Mouse (Mus musculus) hindbrain, postnatal 0 days (tissue): ENCODE results near the gene Ift57. TPM values are rescaled to one million over a fixed set of nuclear protein-coding genes. Genes with fewer than 3 reads are reported as not detected.

Experiments used
- ATAC-seq: fragments of 200-750 bp; cut with Nextera tagmentation; 2 replicates; pipeline ENCODE4 v1.8.0; 2017; ENCODE audit warnings: mild to moderate bottlenecking, moderate TSS enrichment, moderate library complexity
- DNase-seq: peaks from one replicate; pipeline ENCODE4 v3.0.0-alpha.2; 2015; ENCODE audit warnings: low spot score
- H3K27ac ChIP-seq: fragments of 300-500 bp; sonication (generic); 2 replicates; pipeline ENCODE4 v1.5.1; 2014; ENCODE audit warnings: mild to moderate bottlenecking
- H3K27me3 ChIP-seq: fragments of 300-500 bp; sonication (generic); 2 replicates; pipeline ENCODE4 v1.6.1; 2014; ENCODE audit warnings: low read length, mixed read lengths; ENCODE audit not compliant: insufficient read depth
- H3K36me3 ChIP-seq: fragments of 300-500 bp; sonication (generic); 2 replicates; pipeline ENCODE4 v1.6.1; 2014; ENCODE audit warnings: low read length, mixed read lengths; ENCODE audit not compliant: insufficient read depth
- H3K4me1 ChIP-seq: fragments of 300-500 bp; sonication (generic); 2 replicates; pipeline ENCODE4 v1.6.1; 2014; ENCODE audit warnings: antibody characterized with exemption, low read length, mixed read lengths; ENCODE audit not compliant: insufficient read depth
- H3K4me2 ChIP-seq: fragments of 300-500 bp; sonication (generic); 2 replicates; pipeline ENCODE4 v1.6.1; 2014; ENCODE audit warnings: low read depth, mild to moderate bottlenecking, low read length, moderate library complexity, mixed read lengths
- H3K4me3 ChIP-seq: fragments of 300-500 bp; sonication (generic); 2 replicates; pipeline ENCODE4 v1.5.1; 2014; ENCODE audit warnings: low read length
- H3K9ac ChIP-seq: fragments of 300-500 bp; sonication (generic); replicated peaks from 2 replicates; pipeline ENCODE4 v1.6.1; 2014; ENCODE audit warnings: mild to moderate bottlenecking, low read length, moderate library complexity, mixed read lengths
- H3K9me3 ChIP-seq: fragments of 300-500 bp; sonication (generic); 2 replicates; pipeline ENCODE4 v1.6.1; 2016; ENCODE audit warnings: low read length, mixed read lengths
- CTCF ChIP-seq: IDR thresholded peaks from 2 replicates; pipeline ENCODE4 v1.5.1; 2016; ENCODE audit warnings: antibody characterized with exemption, control low read depth, low read depth
- WGBS: fragments of 180-500 bp; shearing (Covaris S2); extraction: QIAGEN DNeasy Blood & Tissue Kit; methylation state at CpG from one replicate; pipeline ENCODE4 v1.1.7; 2014; 5-methylcytosine and 5-hydroxymethylcytosine counted together
- polyA plus RNA-seq: library from polyadenylated mRNA; unstranded; fragments of >200 nt; fragmentation: Nextera tagmentation; extraction: Ambion mirVana; gene quantifications from 2 replicates; pipeline ENCODE4 v1.2.1, GENCODE M21; 2015
- total RNA-seq: library from RNA; depleted of rRNA; stranded (reverse); fragments of >200 nt; gene quantifications from 2 replicates; pipeline ENCODE4 v1.2.3, GENCODE M21; 2014; rRNA removed

Ift57 gene
- total and polyA plus RNA-seq, 2 experiments from 2014 or later, result 11.0 to 46.2 TPM

DNA sequence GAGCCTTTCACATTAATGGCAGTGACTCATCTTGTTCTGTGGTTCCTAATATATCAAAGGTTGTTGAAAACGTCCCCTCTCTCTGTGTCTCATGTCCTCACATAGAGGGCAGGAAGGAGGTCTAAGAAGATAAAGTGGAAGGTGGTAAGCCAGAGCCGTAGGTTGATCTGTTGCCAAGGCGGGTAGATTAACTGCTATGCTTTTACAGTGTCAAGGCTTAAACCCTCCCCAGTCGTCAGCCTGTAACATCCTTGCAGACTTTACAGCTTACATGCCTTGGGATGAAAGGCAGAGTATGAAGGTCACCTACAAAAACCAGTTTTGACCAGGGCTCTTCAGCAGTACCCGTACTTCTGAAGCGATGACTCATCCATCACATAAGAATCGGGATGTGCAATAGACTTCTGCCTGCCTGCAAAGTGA lies 108.4 kb downstream of the Ift57 start:
- DNase-seq, result no peak

GRCm38 (mm10) chr16:49807862-49808430 lies 108.9 kb downstream of the Ift57 start:
- Histone ChIP-seq H3K4me1 (peaks cover 8% of the 10 kb centered on the region; the same call in 1 of the 2 replicates), H3K4me3 (no peak overlapping the region), H3K27ac (no peak overlapping the region), H3K36me3 (no peaks in the 10 kb centered on the region), H3K9me3 (no peaks in the 10 kb centered on the region), H3K4me2 (no peak overlapping the region), H3K27me3 (no peaks in the 10 kb centered on the region), H3K9ac (no peak overlapping the region)
- ATAC-seq (no peak), DNase-seq (no peak)
- 79% methylated on average over 18 of the region's 18 CpGs for WGBS
- TF ChIP-seq CTCF, result no peak

More for the DNA sequence above, 108.4 kb downstream of the Ift57 start:
- no peak overlapping the region for H3K4me3 ChIP-seq
- H3K27me3 ChIP-seq, result no peaks in the 10 kb centered on the region
- 80% methylated on average over 7 of the region's 7 CpGs for WGBS
- H3K9ac ChIP-seq, result no peak overlapping the region
- H3K4me1 ChIP-seq, result peaks cover 8% of the 10 kb centered on the region; the same call in 1 of the 2 replicates
- H3K9me3 ChIP-seq, result no peaks in the 10 kb centered on the region
- H3K36me3 ChIP-seq, result no peaks in the 10 kb centered on the region
- H3K4me2 ChIP-seq, result no peak overlapping the region
- no peak overlapping the region for H3K27ac ChIP-seq
- ATAC-seq, result no peak
- TF ChIP-seq CTCF, result no peak

DNA sequence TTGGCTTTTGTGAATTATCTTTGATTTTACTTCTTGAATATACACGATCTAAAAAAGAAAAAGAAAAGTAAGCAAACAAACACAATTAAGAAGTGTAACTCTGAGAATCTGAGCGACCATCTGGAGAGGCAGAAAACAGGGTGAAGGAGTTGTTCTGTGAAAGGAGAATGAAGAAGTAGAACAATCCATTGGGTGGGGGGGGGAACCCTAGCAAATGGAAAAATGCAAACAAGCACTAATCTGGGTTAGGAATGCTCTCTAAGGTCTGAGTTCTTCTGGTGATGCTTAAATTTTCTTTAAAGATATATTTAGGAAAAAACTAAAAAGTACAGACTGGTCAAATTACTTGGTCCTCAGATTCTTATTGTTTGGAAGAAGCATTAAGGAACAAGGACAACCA lies 112.9 kb downstream of the Ift57 start:
- Histone ChIP-seq H3K27me3 (no peaks in the 10 kb centered on the region), H3K4me3 (no peak overlapping the region), H3K36me3 (no peaks in the 10 kb centered on the region), H3K27ac (no peak overlapping the region), H3K9me3 (no peaks in the 10 kb centered on the region), H3K4me2 (no peak overlapping the region), H3K9ac (no peak overlapping the region), H3K4me1 (no peaks in the 10 kb centered on the region)
- ATAC-seq (no peak), DNase-seq (no peak)
- TF ChIP-seq CTCF, result no peak
- 84% methylated on average over 2 of the region's 2 CpGs for WGBS

DNA sequence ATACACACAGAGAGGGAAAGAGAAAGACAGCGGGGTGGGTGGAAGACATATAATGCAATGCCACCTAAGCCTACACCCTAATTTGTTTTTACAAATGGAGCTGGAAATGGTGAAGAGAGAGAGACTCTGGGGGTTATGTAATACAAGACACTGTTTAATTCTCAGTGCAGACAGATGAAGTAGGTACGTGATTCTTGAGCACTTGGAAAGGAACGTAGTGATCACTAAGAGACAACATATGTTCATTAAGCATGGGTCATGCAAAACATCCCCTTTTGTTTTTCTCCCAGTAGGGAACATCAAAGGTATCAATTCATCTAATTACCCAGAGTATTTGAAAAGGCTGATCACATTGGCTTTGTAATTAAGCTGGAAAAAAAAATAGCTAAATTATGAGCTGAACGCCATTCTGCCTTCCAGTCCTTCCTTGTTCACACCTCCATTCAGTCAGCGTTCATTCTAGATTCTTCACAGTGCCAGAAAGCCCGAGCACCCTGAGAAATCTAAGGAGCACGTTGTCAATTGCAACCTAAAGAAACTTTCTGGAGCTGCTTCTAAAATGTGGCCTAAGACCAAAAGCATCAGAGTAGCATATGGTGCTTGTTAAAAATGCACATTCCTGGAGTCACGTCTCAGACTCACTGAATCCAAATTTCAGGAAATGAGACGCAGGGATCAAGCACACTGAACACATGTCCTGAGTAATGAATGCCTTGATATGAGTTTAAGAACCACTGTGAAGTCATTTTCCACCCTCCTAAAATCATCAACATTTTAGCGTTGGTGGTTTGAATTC lies 114.0 kb downstream of the Ift57 start:
- H3K4me3 ChIP-seq, result no peak overlapping the region
- WGBS, result 62% methylated on average over 10 of the region's 10 CpGs

DNA sequence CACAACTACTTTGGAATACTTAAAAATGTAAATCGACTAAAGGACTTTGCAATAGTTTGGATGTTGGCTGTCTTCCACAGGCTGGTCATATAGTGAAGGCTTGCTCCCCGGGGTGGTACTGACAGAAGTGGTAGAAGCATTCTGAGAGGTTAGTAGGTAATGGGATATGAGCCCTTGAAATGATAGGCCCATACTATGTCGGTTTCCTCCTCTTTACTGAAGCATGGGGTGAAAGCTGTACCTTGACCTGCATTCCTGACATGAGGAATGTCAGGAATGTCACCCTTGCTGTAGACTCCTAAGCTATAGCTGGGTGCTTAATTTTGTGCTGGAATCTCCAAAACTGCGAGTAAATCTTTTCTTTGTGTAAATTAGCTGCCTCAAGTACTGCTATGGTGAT lies 115.4 kb downstream of the Ift57 start:
- no peak for ATAC-seq
- DNase-seq, result no peak
- TF ChIP-seq CTCF, result no peak
- Histone ChIP-seq H3K27ac (no peak overlapping the region), H3K4me2 (no peak overlapping the region), H3K9me3 (no peaks in the 10 kb centered on the region), H3K9ac (no peak overlapping the region), H3K36me3 (no peaks in the 10 kb centered on the region), H3K4me3 (no peak overlapping the region), H3K4me1 (no peaks in the 10 kb centered on the region), H3K27me3 (no peaks in the 10 kb centered on the region)
- 76% methylated on average over 4 of the region's 4 CpGs for WGBS

More for the DNA sequence above, 114.0 kb downstream of the Ift57 start:
- Histone ChIP-seq H3K36me3 (no peaks in the 10 kb centered on the region), H3K27me3 (no peaks in the 10 kb centered on the region), H3K4me2 (no peak overlapping the region), H3K27ac (no peak overlapping the region), H3K9me3 (no peaks in the 10 kb centered on the region), H3K4me1 (no peaks in the 10 kb centered on the region), H3K9ac (no peak overlapping the region)
- TF ChIP-seq CTCF, result no peak
- ATAC-seq (no peak), DNase-seq (no peak)

Other genes starting within 250 kb of the Ift57 start
- gene Cd47, start 101.3 kb downstream of the Ift57 start, total RNA-seq, result 38.9 and 44.3 TPM in 2 replicates
- 235 and 238 TPM in 2 replicates for gene Cd47, start 101.3 kb downstream of the Ift57 start, polyA plus RNA-seq